Mouse (Mus musculus): ENCODE measurements around the gene Tas1r1. TPM values are rescaled to one million over a fixed set of nuclear protein-coding genes. Genes with fewer than 3 reads are reported as not detected.

The Tas1r1 gene
- total and polyA plus RNA-seq, 2 experiments from 2014 or later, result 0.08 TPM; not detected in 1

- Histone ChIP-seq H3K4me1 (ENCODE audit: control insufficient read depth, insufficient read depth) (peaks cover 12% of the 10 kb centered on the region), H3K4me3 (ENCODE audit: low read depth, low read length) (peak overlapping the region; percentile 99), H3K27me3 (ENCODE audit: control insufficient read depth, insufficient read depth, low read length) (no peaks in the 10 kb centered on the region), H3K4me2 (ENCODE audit: low read depth, low read length) (peak overlapping the region; percentile 99), H3K9me3 (replicated peaks; ENCODE audit: control insufficient read depth, low read length) (no peaks in the 10 kb centered on the region), H3K27ac (ENCODE audit: low read depth) (peak overlapping the region; percentile 97), H3K36me3 (replicated peaks; ENCODE audit: control insufficient read depth, insufficient read depth, low read length) (peaks cover 5% of the 10 kb centered on the region), H3K9ac (replicated peaks; ENCODE audit: low read depth, low read length) (peak overlapping the region; percentile 94)
- WGBS, result 2% methylated on average over 13 of the region's 13 CpGs
- ATAC-seq (ENCODE audit: insufficient read depth, low read depth) (no peak), DNase-seq (ENCODE audit: low spot score) (no peak)
- TF ChIP-seq EP300 (IDR thresholded peaks at IDR 0.05; ENCODE audit: low read depth), result no peak
- no peak for TF ChIP-seq CTCF (IDR thresholded peaks at IDR 0.05; ENCODE audit: low read depth)
Observed at GRCm38 (mm10) chr4:151996951-151997222, 41.5 kb downstream of the Tas1r1 start.

GRCm38 (mm10) chr4:151996173-151996950 lies 42.0 kb downstream of the Tas1r1 start, which contains the start of gene Phf13:
Gene Phf13, minus strand, starts transcription at chr4:151996258.
- peak; percentile 76 for TF ChIP-seq EP300 (IDR thresholded peaks at IDR 0.05; ENCODE audit: low read depth)
- TF ChIP-seq CTCF (IDR thresholded peaks at IDR 0.05; ENCODE audit: low read depth), result no peak
- WGBS, result under 1% methylated on average over 86 of the region's 94 CpGs

GRCm38 (mm10) chr4:151995371-151996172 lies 42.8 kb downstream of the Tas1r1 start:
- peak overlapping the region; percentile 94 for H3K9ac ChIP-seq (replicated peaks; ENCODE audit: low read depth, low read length)
- no peak for DNase-seq (ENCODE audit: low spot score)
- H3K4me3 ChIP-seq (ENCODE audit: low read depth, low read length), result peak overlapping the region; percentile 99
- WGBS, result 0% methylated on average over 45 of the region's 111 CpGs
- no peaks in the 10 kb centered on the region for H3K9me3 ChIP-seq (replicated peaks; ENCODE audit: control insufficient read depth, low read length)
- H3K27me3 ChIP-seq (ENCODE audit: control insufficient read depth, insufficient read depth, low read length), result no peaks in the 10 kb centered on the region
- H3K27ac ChIP-seq (ENCODE audit: low read depth), result peak overlapping the region; percentile 89
- peaks cover 18% of the 10 kb centered on the region for H3K36me3 ChIP-seq (replicated peaks; ENCODE audit: control insufficient read depth, insufficient read depth, low read length)
- peaks cover 12% of the 10 kb centered on the region for H3K4me1 ChIP-seq (ENCODE audit: control insufficient read depth, insufficient read depth)
- ATAC-seq (ENCODE audit: insufficient read depth, low read depth), result peak; percentile 12
- peak overlapping the region; percentile 99 for H3K4me2 ChIP-seq (ENCODE audit: low read depth, low read length)
- TF ChIP-seq EP300 (IDR thresholded peaks at IDR 0.05; ENCODE audit: low read depth), result no peak
- TF ChIP-seq CTCF (IDR thresholded peaks at IDR 0.05; ENCODE audit: low read depth), result no peak

More at GRCm38 (mm10) chr4:151996173-151996950, 42.0 kb downstream of the Tas1r1 start, which contains the start of gene Phf13:
- H3K4me1 ChIP-seq (ENCODE audit: control insufficient read depth, insufficient read depth), result peaks cover 12% of the 10 kb centered on the region
- no peaks in the 10 kb centered on the region for H3K9me3 ChIP-seq (replicated peaks; ENCODE audit: control insufficient read depth, low read length)
- peak within 1 kb of the TSS; percentile 94 for H3K9ac ChIP-seq (replicated peaks; ENCODE audit: low read depth, low read length)
- no peaks in the 10 kb centered on the region for H3K27me3 ChIP-seq (ENCODE audit: control insufficient read depth, insufficient read depth, low read length)
- peak within 1 kb of the TSS; percentile 97 for H3K27ac ChIP-seq (ENCODE audit: low read depth)
- peaks cover 10% of the 10 kb centered on the region for H3K36me3 ChIP-seq (replicated peaks; ENCODE audit: control insufficient read depth, insufficient read depth, low read length)
- peak within 1 kb of the TSS; percentile 99 for H3K4me3 ChIP-seq (ENCODE audit: low read depth, low read length)
- DNase-seq (ENCODE audit: low spot score), result peak; percentile 99
- ATAC-seq (ENCODE audit: insufficient read depth, low read depth), result peak; percentile 94
- H3K4me2 ChIP-seq (ENCODE audit: low read depth, low read length), result peak within 1 kb of the TSS; percentile 99

- peaks cover 12% of the 10 kb centered on the region for H3K4me1 ChIP-seq (ENCODE audit: control insufficient read depth, insufficient read depth)
Observed at GRCm38 (mm10) chr4:151994228-151995171, 43.9 kb downstream of the Tas1r1 start.

GRCm38 (mm10) chr4:151993035-151993434 lies 45.3 kb downstream of the Tas1r1 start:
- H3K4me3 ChIP-seq (ENCODE audit: low read depth, low read length), result no peak overlapping the region
- no peak overlapping the region for H3K4me2 ChIP-seq (ENCODE audit: low read depth, low read length)

More at GRCm38 (mm10) chr4:151994228-151995171, 43.9 kb downstream of the Tas1r1 start:
- WGBS, result 2% methylated on average over 56 of the region's 61 CpGs
- H3K4me2 ChIP-seq (ENCODE audit: low read depth, low read length), result peak overlapping the region; percentile 99
- DNase-seq (ENCODE audit: low spot score) (no peak), ATAC-seq (ENCODE audit: insufficient read depth, low read depth) (no peak)
- peak overlapping the region; percentile 99 for H3K4me3 ChIP-seq (ENCODE audit: low read depth, low read length)
- H3K36me3 ChIP-seq (replicated peaks; ENCODE audit: control insufficient read depth, insufficient read depth, low read length), result peaks cover 21% of the 10 kb centered on the region
- peak overlapping the region; percentile 89 for H3K27ac ChIP-seq (ENCODE audit: low read depth)
- no peaks in the 10 kb centered on the region for H3K9me3 ChIP-seq (replicated peaks; ENCODE audit: control insufficient read depth, low read length)
- no peaks in the 10 kb centered on the region for H3K27me3 ChIP-seq (ENCODE audit: control insufficient read depth, insufficient read depth, low read length)
- H3K9ac ChIP-seq (replicated peaks; ENCODE audit: low read depth, low read length), result peak overlapping the region; percentile 94
- TF ChIP-seq CTCF (IDR thresholded peaks at IDR 0.05; ENCODE audit: low read depth) (no peak), EP300 (IDR thresholded peaks at IDR 0.05; ENCODE audit: low read depth) (no peak)

More at GRCm38 (mm10) chr4:151993035-151993434, 45.3 kb downstream of the Tas1r1 start:
- ATAC-seq (ENCODE audit: insufficient read depth, low read depth) (no peak), DNase-seq (ENCODE audit: low spot score) (no peak)
- Histone ChIP-seq H3K27ac (ENCODE audit: low read depth) (no peak overlapping the region), H3K9me3 (replicated peaks; ENCODE audit: control insufficient read depth, low read length) (no peaks in the 10 kb centered on the region), H3K27me3 (ENCODE audit: control insufficient read depth, insufficient read depth, low read length) (no peaks in the 10 kb centered on the region), H3K4me1 (ENCODE audit: control insufficient read depth, insufficient read depth) (peaks cover 13% of the 10 kb centered on the region), H3K36me3 (replicated peaks; ENCODE audit: control insufficient read depth, insufficient read depth, low read length) (peaks cover 21% of the 10 kb centered on the region), H3K9ac (replicated peaks; ENCODE audit: low read depth, low read length) (no peak overlapping the region)
- no peak for TF ChIP-seq EP300 (IDR thresholded peaks at IDR 0.05; ENCODE audit: low read depth)
- 40% methylated on average over 6 of the region's 6 CpGs for WGBS
